Mouse (Mus musculus) hindbrain, embryonic 11.5 days (tissue): ENCODE results near the gene Ptprt. TPM values are rescaled to one million over a fixed set of nuclear protein-coding genes. Genes with fewer than 3 reads are reported as not detected.

ENCODE experiments used
- ATAC-seq: fragments of 200-750 bp; cut with Nextera tagmentation; 2 replicates; pipeline ENCODE4 v1.8.0; 2017; ENCODE audit warnings: mild to moderate bottlenecking, moderate TSS enrichment, moderate library complexity; ENCODE audit not compliant: low FRiP score
- DNase-seq: peaks from one replicate; pipeline ENCODE4 v3.0.0-alpha.2; 2015; ENCODE audit warnings: low spot score
- H3K27ac ChIP-seq: fragments of 300-500 bp; sonication (generic); 2 replicates; pipeline ENCODE4 v1.5.1; 2014; ENCODE audit warnings: mild to moderate bottlenecking, low read depth, low read length
- H3K27me3 ChIP-seq: fragments of 300-500 bp; sonication (generic); 2 replicates; pipeline ENCODE4 v1.6.1; 2014; ENCODE audit warnings: mild to moderate bottlenecking, low read length, moderate library complexity, mixed read lengths; ENCODE audit not compliant: control insufficient read depth, insufficient read depth
- H3K36me3 ChIP-seq: fragments of 300-500 bp; sonication (generic); 2 replicates; pipeline ENCODE4 v1.6.1; 2014; ENCODE audit warnings: mild to moderate bottlenecking, low read length, moderate library complexity, mixed read lengths; ENCODE audit not compliant: control insufficient read depth, insufficient read depth
- H3K4me1 ChIP-seq: fragments of 300-500 bp; sonication (generic); replicated peaks from 2 replicates; pipeline ENCODE4 v1.6.1; 2014; ENCODE audit warnings: low read length, mixed read lengths; ENCODE audit not compliant: control insufficient read depth, insufficient read depth
- H3K4me2 ChIP-seq: fragments of 300-500 bp; sonication (generic); replicated peaks from 2 replicates; pipeline ENCODE4 v1.6.1; 2014; ENCODE audit warnings: mild to moderate bottlenecking, low read depth, low read length
- H3K4me3 ChIP-seq: fragments of 300-500 bp; sonication (generic); 2 replicates; pipeline ENCODE4 v1.5.1; 2014; ENCODE audit warnings: low read depth, low read length
- H3K9ac ChIP-seq: fragments of 300-500 bp; sonication (generic); 2 replicates; pipeline ENCODE4 v1.6.1; 2014; ENCODE audit warnings: low read depth, low read length
- H3K9me3 ChIP-seq: fragments of 300-500 bp; sonication (generic); 2 replicates; pipeline ENCODE4 v1.6.1; 2016; ENCODE audit warnings: low read length; ENCODE audit not compliant: control insufficient read depth
- WGBS: fragments of 180-500 bp; shearing (Covaris S2); extraction: QIAGEN DNeasy Blood & Tissue Kit; methylation state at CpG from one replicate; pipeline ENCODE4 v1.1.7; 2014; 5-methylcytosine and 5-hydroxymethylcytosine counted together
- polyA plus RNA-seq: library from polyadenylated mRNA; unstranded; fragments of >200 nt; fragmentation: Nextera tagmentation; extraction: Ambion mirVana; gene quantifications from 2 replicates; pipeline ENCODE4 v1.2.1, GENCODE M21; 2014

Gene Ptprt
- polyA plus RNA-seq, 1 experiment from 2014 or later = 1.3 TPM

- Histone ChIP-seq H3K9me3 (no peaks in the 10 kb centered on the region), H3K4me1 (no peaks in the 10 kb centered on the region), H3K27ac (no peak overlapping the region), H3K9ac (no peak overlapping the region), H3K36me3 (no peaks in the 10 kb centered on the region), H3K4me3 (no peak overlapping the region), H3K27me3 (no peaks in the 10 kb centered on the region), H3K4me2 (no peak overlapping the region)
- WGBS = 33% methylated on average over 10 of the region's 10 CpGs
- ATAC-seq (no peak), DNase-seq (peak; percentile 7)
These were observed 153.3 kb downstream of the Ptprt start for GRCm38 (mm10) chr2:162507664-162508063.

GRCm38 (mm10) chr2:162504850-162505249 lies 156.1 kb downstream of the Ptprt start:
- DNase-seq (no peak), ATAC-seq (peak; percentile 35; the same call in 1 of the 2 replicates)
- WGBS = 46% methylated on average over 4 of the region's 4 CpGs
- H3K9ac ChIP-seq = no peak overlapping the region
- no peaks in the 10 kb centered on the region for H3K4me1 ChIP-seq
- no peaks in the 10 kb centered on the region for H3K36me3 ChIP-seq
- no peak overlapping the region for H3K4me2 ChIP-seq
- no peaks in the 10 kb centered on the region for H3K27me3 ChIP-seq
- no peak overlapping the region for H3K27ac ChIP-seq
- no peaks in the 10 kb centered on the region for H3K9me3 ChIP-seq
- no peak overlapping the region for H3K4me3 ChIP-seq

DNA sequence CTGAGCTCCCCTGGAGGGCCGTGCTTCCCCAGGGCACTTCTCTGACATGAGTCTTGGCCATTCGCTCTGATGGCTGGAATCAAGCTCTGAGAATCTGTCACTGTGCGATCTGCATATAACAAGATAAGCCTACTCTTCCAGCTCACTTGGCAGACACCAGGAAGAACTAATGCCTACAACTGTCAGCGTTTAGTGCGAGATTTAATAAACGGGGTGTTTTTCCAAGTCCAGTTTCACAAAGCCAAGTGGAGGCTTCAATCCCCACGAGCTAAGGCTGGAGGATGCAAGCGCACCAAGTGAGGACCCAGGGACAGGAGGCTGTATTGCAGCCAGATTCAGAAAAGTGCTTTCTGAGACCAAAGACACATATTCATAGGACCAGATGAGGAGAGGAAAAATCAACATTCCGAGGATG lies 161.4 kb downstream of the Ptprt start:
- H3K9me3 ChIP-seq = no peaks in the 10 kb centered on the region
- no peak for DNase-seq

DNA sequence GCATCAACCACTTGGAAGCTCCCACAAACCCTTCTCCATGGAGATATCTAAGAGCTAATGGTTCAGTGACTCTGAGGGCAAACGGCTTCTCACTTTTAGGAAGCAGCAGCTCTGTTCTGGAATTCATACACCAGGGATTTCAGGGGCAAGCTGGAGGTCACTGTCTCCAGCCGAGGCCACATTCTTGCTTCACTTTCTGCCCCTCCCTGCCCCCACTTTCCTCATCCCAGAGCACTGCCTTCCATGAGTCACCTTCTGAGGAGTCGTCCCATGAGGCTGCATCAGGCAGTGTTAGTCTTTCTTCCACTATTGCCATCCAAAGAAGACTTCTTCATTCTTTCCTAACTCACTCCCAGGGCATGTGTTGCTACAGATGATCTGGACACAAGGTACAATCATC lies 162.8 kb downstream of the Ptprt start:
- Histone ChIP-seq H3K4me3 (no peak overlapping the region), H3K9me3 (no peaks in the 10 kb centered on the region), H3K36me3 (no peaks in the 10 kb centered on the region), H3K4me1 (no peaks in the 10 kb centered on the region), H3K4me2 (no peak overlapping the region), H3K27ac (no peak overlapping the region), H3K27me3 (no peaks in the 10 kb centered on the region), H3K9ac (no peak overlapping the region)
- no peak for DNase-seq
- 50% methylated on average over 3 of the region's 3 CpGs for WGBS
- ATAC-seq = no peak

More for the DNA sequence above, 161.4 kb downstream of the Ptprt start:
- no peak overlapping the region for H3K4me2 ChIP-seq
- H3K27ac ChIP-seq = no peak overlapping the region
- no peak overlapping the region for H3K9ac ChIP-seq
- H3K27me3 ChIP-seq = no peaks in the 10 kb centered on the region
- H3K4me1 ChIP-seq = no peaks in the 10 kb centered on the region
- ATAC-seq = no peak
- WGBS = 89% methylated on average over 9 of the region's 9 CpGs
- no peak overlapping the region for H3K4me3 ChIP-seq
- H3K36me3 ChIP-seq = no peaks in the 10 kb centered on the region

DNA sequence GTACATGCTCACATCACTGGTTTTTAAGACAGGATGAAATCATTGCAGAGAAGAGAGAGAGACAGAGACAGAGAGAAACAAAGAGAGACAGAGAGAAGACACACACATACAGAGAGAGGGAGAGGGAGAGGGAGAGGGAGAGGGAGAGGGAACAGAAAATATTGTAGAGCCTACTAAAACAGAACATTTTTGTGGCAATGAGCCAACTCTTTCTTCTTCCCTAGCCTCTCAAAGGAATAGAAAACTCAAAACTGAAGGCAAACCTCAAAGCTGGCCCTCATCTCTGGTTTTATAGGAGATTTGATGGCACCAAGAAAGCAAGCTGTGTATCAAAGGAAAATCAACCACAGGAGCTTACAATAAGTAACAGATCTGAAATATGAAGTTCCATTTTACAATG lies 176.9 kb downstream of the Ptprt start:
- ATAC-seq = no peak
- H3K27ac ChIP-seq = no peak overlapping the region
- no peaks in the 10 kb centered on the region for H3K4me1 ChIP-seq
- H3K36me3 ChIP-seq = no peaks in the 10 kb centered on the region
- H3K4me3 ChIP-seq = no peak overlapping the region
- no peak overlapping the region for H3K4me2 ChIP-seq
- no peak overlapping the region for H3K9ac ChIP-seq
- no peaks in the 10 kb centered on the region for H3K9me3 ChIP-seq
- no peak for DNase-seq
- H3K27me3 ChIP-seq = no peaks in the 10 kb centered on the region

DNA sequence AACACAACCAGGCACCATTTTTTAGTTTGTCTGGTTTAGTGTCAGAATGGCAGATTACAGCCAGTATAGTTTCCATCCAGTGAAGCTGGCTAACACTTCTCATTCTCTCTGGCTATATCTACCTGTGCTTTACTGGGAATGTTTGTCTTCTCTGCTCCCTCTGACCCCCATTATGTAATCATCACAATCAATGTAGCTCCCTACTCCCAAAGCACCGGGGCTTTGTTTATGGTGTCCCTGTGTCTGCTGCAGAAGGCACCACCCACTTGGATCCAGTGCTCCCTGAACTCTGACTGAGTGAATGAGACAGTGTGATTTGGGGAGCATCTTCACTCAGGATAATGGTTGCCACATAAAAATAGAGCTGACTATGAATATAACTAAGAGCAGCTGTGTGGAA lies 217.8 kb downstream of the Ptprt start:
- Histone ChIP-seq H3K4me2 (no peak overlapping the region), H3K9me3 (no peaks in the 10 kb centered on the region), H3K4me3 (no peak overlapping the region), H3K27ac (no peak overlapping the region), H3K36me3 (no peaks in the 10 kb centered on the region), H3K4me1 (no peaks in the 10 kb centered on the region), H3K9ac (no peak overlapping the region), H3K27me3 (no peaks in the 10 kb centered on the region)
- no peak for ATAC-seq
- DNase-seq = no peak
- WGBS = 57% methylated on average over 1 of the region's 1 CpGs

GRCm38 (mm10) chr2:162436646-162437045 lies 224.3 kb downstream of the Ptprt start:
- Histone ChIP-seq H3K4me1 (no peaks in the 10 kb centered on the region), H3K9ac (no peak overlapping the region), H3K27me3 (no peaks in the 10 kb centered on the region), H3K4me3 (no peak overlapping the region), H3K4me2 (no peak overlapping the region), H3K9me3 (no peaks in the 10 kb centered on the region), H3K27ac (no peak overlapping the region), H3K36me3 (no peaks in the 10 kb centered on the region)
- ATAC-seq (no peak), DNase-seq (no peak)
- WGBS = 96% methylated on average over 3 of the region's 3 CpGs

DNA sequence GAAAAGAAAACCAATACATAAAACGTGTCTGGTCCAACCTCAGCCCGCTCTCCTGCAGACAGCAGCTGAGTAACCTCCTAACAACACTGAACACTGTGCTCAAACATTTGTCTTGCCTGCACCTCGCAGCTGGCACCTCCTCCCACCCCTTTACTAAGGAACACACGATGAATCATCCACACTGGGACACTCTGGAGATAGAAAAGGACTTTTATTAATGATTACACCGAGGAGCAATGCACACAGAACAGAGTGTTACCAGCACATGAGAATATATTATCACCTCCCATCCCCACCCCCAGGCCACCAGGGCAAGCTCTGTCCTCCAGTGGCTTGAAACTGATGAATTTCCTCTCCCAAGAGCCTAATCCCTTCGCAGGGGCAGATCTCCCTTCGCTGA lies 230.8 kb downstream of the Ptprt start:
- Histone ChIP-seq H3K9ac (no peak overlapping the region), H3K4me1 (no peaks in the 10 kb centered on the region), H3K36me3 (no peaks in the 10 kb centered on the region), H3K27me3 (no peaks in the 10 kb centered on the region), H3K9me3 (no peaks in the 10 kb centered on the region), H3K4me3 (no peak overlapping the region), H3K4me2 (no peak overlapping the region), H3K27ac (no peak overlapping the region)
- DNase-seq = no peak
- WGBS = 71% methylated on average over 7 of the region's 7 CpGs
- ATAC-seq = no peak

DNA sequence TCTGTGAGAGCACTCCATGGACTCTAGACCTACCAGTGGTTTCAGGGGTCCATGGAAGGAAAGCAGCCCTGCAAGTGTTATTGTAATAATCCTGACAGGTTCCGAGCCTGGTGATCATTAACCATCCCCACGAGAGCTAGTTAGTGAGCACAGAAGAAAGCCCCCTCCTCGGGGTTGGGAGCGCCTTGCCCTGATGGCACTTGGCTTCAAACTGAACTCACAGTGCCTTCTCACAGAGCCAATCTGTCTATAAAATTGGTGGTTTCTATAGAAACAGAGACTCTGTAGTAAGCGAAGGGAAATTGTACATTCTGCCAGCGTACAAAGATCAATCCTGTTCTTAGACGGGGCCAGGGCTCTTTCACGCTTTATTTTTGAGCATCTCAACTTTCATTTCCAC lies 234.8 kb downstream of the Ptprt start:
- Histone ChIP-seq H3K4me2 (no peak overlapping the region), H3K4me1 (no peaks in the 10 kb centered on the region), H3K27ac (no peak overlapping the region), H3K27me3 (no peaks in the 10 kb centered on the region), H3K4me3 (no peak overlapping the region), H3K36me3 (no peaks in the 10 kb centered on the region), H3K9ac (no peak overlapping the region), H3K9me3 (no peaks in the 10 kb centered on the region)
- DNase-seq (no peak), ATAC-seq (no peak)
- WGBS = 84% methylated on average over 8 of the region's 8 CpGs
